Mouse (Mus musculus) thymus, adult 2 months (tissue): ENCODE data around the gene Zbtb22.

ENCODE experiments used
- CTCF ChIP-seq: fragments of 200-500 bp; IDR thresholded peaks from 2 replicates; pipeline ENCODE4 v1.5.1; 2012; ENCODE audit warnings: mild to moderate bottlenecking, control low read depth, low read length, moderate library complexity, borderline replicate concordance; ENCODE audit not compliant: control insufficient read depth, poor library complexity, insufficient read depth; ENCODE audit errors: extremely low read depth
- POLR2A ChIP-seq: fragments of 200-500 bp; IDR thresholded peaks from 2 replicates; pipeline ENCODE4 v1.6.1; 2012; ENCODE audit warnings: mild to moderate bottlenecking, low read length, control low read depth, moderate library complexity; ENCODE audit not compliant: control insufficient read depth, poor library complexity, insufficient read depth; ENCODE audit errors: extremely low read depth

DNA sequence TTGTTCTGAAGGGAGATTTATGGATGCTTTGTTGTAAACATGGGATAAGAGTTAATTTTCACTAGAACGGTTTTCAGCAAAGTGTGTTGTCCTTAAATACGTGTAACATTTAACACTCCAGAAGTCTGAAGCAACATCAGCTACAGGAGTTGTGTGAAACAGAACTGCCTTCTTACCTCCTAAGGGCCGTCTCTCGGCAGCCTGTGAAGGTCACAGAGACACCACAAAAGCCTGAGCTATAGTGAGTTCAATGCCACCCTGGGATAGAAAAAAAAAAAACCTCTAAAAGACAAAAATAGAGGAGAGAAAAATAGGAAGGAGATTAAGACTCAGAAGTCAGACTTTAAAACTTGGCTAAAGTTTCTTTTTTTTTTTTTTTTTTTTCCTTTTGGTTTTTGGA, 13.6 kb upstream of the Zbtb22 start:
- TF ChIP-seq POLR2A (no peak), CTCF (no peak)
